Mouse (Mus musculus) ES-CJ7 (cell line): ENCODE measurements around the gene Zbtb38.
A peak's percentile ranks its signal among the peaks of the same experiment; 100 is the strongest.

Experiments used
- DNase-seq: peaks from one replicate; pipeline ENCODE4 v3.0.0; 2011; ENCODE audit warnings: low read depth, low spot score

Zbtb38 gene

GRCm38 (mm10) chr9:96758749-96759597 is 6.3 kb upstream of the Zbtb38 start:
- DNase-seq, result peak; percentile 95

GRCm38 (mm10) chr9:96756638-96757435 is 4.2 kb upstream of the Zbtb38 start:
- no peak for DNase-seq

GRCm38 (mm10) chr9:96755761-96756160 is 3.1 kb upstream of the Zbtb38 start:
- DNase-seq, result no peak

GRCm38 (mm10) chr9:96754625-96754969 is 2.0 kb upstream of the Zbtb38 start:
- DNase-seq, result no peak

- no peak for DNase-seq
Observed at GRCm38 (mm10) chr9:96753921-96754624, 1.4 kb upstream of the Zbtb38 start.

GRCm38 (mm10) chr9:96753392-96753791 is 761 bp upstream of the Zbtb38 start:
- no peak for DNase-seq

- DNase-seq, result no peak
Observed at GRCm38 (mm10) chr9:96751821-96752602, 619 bp downstream of the Zbtb38 start.

- no peak for DNase-seq
Observed at GRCm38 (mm10) chr9:96750636-96751035, 2.0 kb downstream of the Zbtb38 start.

GRCm38 (mm10) chr9:96746527-96746926 is 6.1 kb downstream of the Zbtb38 start:
- DNase-seq, result no peak

- DNase-seq, result no peak
Observed at GRCm38 (mm10) chr9:96744909-96745308, 7.7 kb downstream of the Zbtb38 start.

GRCm38 (mm10) chr9:96741365-96742085 is 11.1 kb downstream of the Zbtb38 start:
- DNase-seq, result no peak

GRCm38 (mm10) chr9:96740712-96741364 is 11.8 kb downstream of the Zbtb38 start:
- no peak for DNase-seq

GRCm38 (mm10) chr9:96739808-96740711 is 12.6 kb downstream of the Zbtb38 start:
- no peak for DNase-seq

- no peak for DNase-seq
Observed at GRCm38 (mm10) chr9:96738563-96739355, 13.9 kb downstream of the Zbtb38 start.

GRCm38 (mm10) chr9:96735946-96736345 is 16.7 kb downstream of the Zbtb38 start:
- DNase-seq, result no peak

- DNase-seq, result no peak
Observed at GRCm38 (mm10) chr9:96733425-96733717, 19.3 kb downstream of the Zbtb38 start.

GRCm38 (mm10) chr9:96732644-96733424 is 19.8 kb downstream of the Zbtb38 start:
- no peak for DNase-seq
